Mouse (Mus musculus): ENCODE measurements at regions not wholly inside any gene's neighbourhood (a gene's known extent, or its start where the extent isn't known, plus 50 kb on each side); places are given as distances from the start of the nearest gene placed in this dataset.

- TF ChIP-seq SIN3A (IDR thresholded peaks at IDR 0.05; ENCODE audit: low read length) = no peak
- no peak for TF ChIP-seq EP300 (IDR thresholded peaks at IDR 0.05; ENCODE audit: low read length)
- no peak for TF ChIP-seq POLR2AphosphoS2 (IDR thresholded peaks at IDR 0.05; ENCODE audit: low read depth, low read length)
- no peak for TF ChIP-seq PAX5 (IDR thresholded peaks at IDR 0.05; ENCODE audit: low read length)
- TF ChIP-seq KAT2A (IDR thresholded peaks at IDR 0.05; ENCODE audit: insufficient replicate concordance, low read length) = no peak
- no peak for TF ChIP-seq JUN (IDR thresholded peaks at IDR 0.05; ENCODE audit: insufficient read depth, low read depth, low read length)
- TF ChIP-seq USF1 (IDR thresholded peaks at IDR 0.05; ENCODE audit: low read depth, low read length) = no peak
- TF ChIP-seq ETS1 (conservative IDR thresholded peaks at IDR 0.05; ENCODE audit: low read depth, low read length) = no peak
- TF ChIP-seq ELF1 (IDR thresholded peaks at IDR 0.05; ENCODE audit: low read depth, low read length) = no peak
- TF ChIP-seq POLR2A (IDR thresholded peaks at IDR 0.05; ENCODE audit: low read depth, low read length) = no peak
- no peak for TF ChIP-seq ZNF384 (IDR thresholded peaks at IDR 0.05; ENCODE audit: low read depth, low read length)
- TF ChIP-seq NELFE (IDR thresholded peaks at IDR 0.05; ENCODE audit: low read depth, low read length) = no peak
- Histone ChIP-seq H3K36me3 (replicated peaks in 1 of 2; ENCODE audit: control insufficient read depth in 1 of 2, insufficient read depth in 1 of 2, low read length in 1 of 2) (no peaks in the 10 kb centered on the region), H3K9ac (ENCODE audit: insufficient read depth, low read depth) (no peak overlapping the region), H3K27ac (ENCODE audit: insufficient read depth, low read depth) (no peak overlapping the region), H3K9me3 (replicated peaks; ENCODE audit: low read length) (peaks cover 9% of the 10 kb centered on the region), H3K4me1 (ENCODE audit: control insufficient read depth in 1 of 2, insufficient read depth in 2 of 2) (no peaks in the 10 kb centered on the region), H3K4me2 (ENCODE audit: insufficient read depth, low read depth, poor library complexity, severe bottlenecking) (no peak overlapping the region), H3K4me3 (replicated peaks in 1 of 3; ENCODE audit: low read depth in 2 of 3, low read length in 2 of 3, poor library complexity in 1 of 3) (no peak overlapping the region), H3K27me3 (replicated peaks) (peaks cover 50% of the 10 kb centered on the region), H3K79me2 (replicated peaks; ENCODE audit: control insufficient read depth, extremely low read depth, insufficient read depth, poor library complexity, severe bottlenecking) (no peaks in the 10 kb centered on the region)
- dilution Hi-C loops (cut with MboI; ENCODE audit: extremely low pct_ligation_motif_present, extremely low pct_unique_long_range_greater_than_20kb, low sequenced_read_pairs) = no loop called here
- DNase-seq (ENCODE audit: extremely low read depth) = no peak
- in situ Hi-C loops (cut with MboI; ENCODE audit: low pct_ligation_motif_present, low pct_unique_long_range_greater_than_20kb, low sequenced_read_pairs) = no loop called here
These were observed 66.2 kb upstream of the Plxna4 start for GRCm38 (mm10) chr6:32654188-32654587.

- in situ Hi-C loops (cut with MboI; ENCODE audit: low pct_ligation_motif_present, low pct_unique_long_range_greater_than_20kb, low sequenced_read_pairs) = no loop called here
- Histone ChIP-seq H3K79me2 (replicated peaks; ENCODE audit: control insufficient read depth, extremely low read depth, insufficient read depth, poor library complexity, severe bottlenecking) (no peaks in the 10 kb centered on the region), H3K9me3 (replicated peaks; ENCODE audit: low read length) (no peaks in the 10 kb centered on the region), H3K4me1 (ENCODE audit: control insufficient read depth in 1 of 2, insufficient read depth in 2 of 2) (0 out of 4 replicates have a peak, but pooled peaks cover 0 to 2% of the 10 kb centered on the region in 2 experiments), H3K4me3 (replicated peaks in 1 of 3; ENCODE audit: low read depth in 2 of 3, low read length in 2 of 3, poor library complexity in 1 of 3) (no peak overlapping the region), H3K36me3 (replicated peaks in 1 of 2; ENCODE audit: control insufficient read depth in 1 of 2, insufficient read depth in 1 of 2, low read length in 1 of 2) (no peaks in the 10 kb centered on the region), H3K9ac (ENCODE audit: insufficient read depth, low read depth) (no peak overlapping the region), H3K27ac (ENCODE audit: insufficient read depth, low read depth) (no peak overlapping the region), H3K4me2 (ENCODE audit: insufficient read depth, low read depth, poor library complexity, severe bottlenecking) (no peak overlapping the region), H3K27me3 (replicated peaks) (peaks cover 78% of the 10 kb centered on the region)
- dilution Hi-C loops (cut with MboI; ENCODE audit: extremely low pct_ligation_motif_present, extremely low pct_unique_long_range_greater_than_20kb, low sequenced_read_pairs) = no loop called here
- no peak for DNase-seq (ENCODE audit: extremely low read depth)
- no peak for TF ChIP-seq ETS1 (conservative IDR thresholded peaks at IDR 0.05; ENCODE audit: low read depth, low read length)
- no peak for TF ChIP-seq CHD1 (IDR thresholded peaks at IDR 0.05; ENCODE audit: low read depth, low read length)
- TF ChIP-seq ZKSCAN1 (IDR thresholded peaks at IDR 0.05; ENCODE audit: borderline replicate concordance, low read depth, low read length) = no peak
- TF ChIP-seq CHD2 (IDR thresholded peaks at IDR 0.05; ENCODE audit: low read length) = no peak
- no peak for TF ChIP-seq ZNF384 (IDR thresholded peaks at IDR 0.05; ENCODE audit: low read depth, low read length)
- no peak for TF ChIP-seq SMC3 (IDR thresholded peaks at IDR 0.05; ENCODE audit: low read depth, low read length)
- no peak for TF ChIP-seq USF1 (IDR thresholded peaks at IDR 0.05; ENCODE audit: low read depth, low read length)
These were observed 56.0 kb upstream of the Plxna4 start for GRCm38 (mm10) chr6:32644016-32644415.
